Mouse (Mus musculus): ENCODE measurements around the gene Rpl15. TPM values are rescaled to one million over a fixed set of nuclear protein-coding genes. Genes with fewer than 3 reads are reported as not detected.

Rpl15 gene
- polyA plus RNA-seq, 1 experiment from 2014 or later: 314 TPM

Other genes with a start within 250 kb of the Rpl15 start
- 3.7 and 4.1 TPM in 2 replicates for gene Nr1d2, start 32.3 kb downstream of the Rpl15 start, polyA plus RNA-seq (2015; fragmentation: Nextera tagmentation; extraction: Ambion mirVana)
- gene Nkiras1, start 255 bp downstream of the Rpl15 start, polyA plus RNA-seq (2015; fragmentation: Nextera tagmentation; extraction: Ambion mirVana): 40.1 and 43.1 TPM in 2 replicates
- gene Ube2e1, start 60.5 kb upstream of the Rpl15 start, polyA plus RNA-seq (2015; fragmentation: Nextera tagmentation; extraction: Ambion mirVana): 225 and 228 TPM in 2 replicates